Mouse (Mus musculus) left cerebral cortex, adult 18-20 months (tissue): Measurements from ENCODE around the gene Arl11. TPM values are rescaled to one million over a fixed set of nuclear protein-coding genes. Genes with fewer than 3 reads are reported as not detected.
A peak's percentile ranks its signal among the peaks of the same experiment; 100 is the strongest.
"Not testable (repeated sequence)": the region's sequence is repeated elsewhere in the genome, so short reads cannot be mapped to it uniquely, and the experiment has no call there.

ENCODE experiments used
- DNase-seq, 2 experiments: peaks; one replicate each; pipeline ENCODE4 v3.0.0; 2021 to 2022; ENCODE audit warnings: low spot score in 2 of 2, mixed read lengths in 1 of 2
- long read RNA-seq, 2 experiments: library from polyadenylated mRNA; stranded (forward); transcript quantifications; one replicate each; pipeline ENCODE4 v2.0.0; 2021
- total RNA-seq, 2 experiments: library from RNA; stranded (reverse); gene quantifications; 2 replicates each; pipeline ENCODE4 v1.2.3; 2021

Arl11 gene
- under 1 TPM; 0.72 to 0.82 TPM for total RNA-seq
- long read RNA-seq, experiment 1: 0 reads
- long read RNA-seq, experiment 2, partial matches to known transcripts: 0 of 1 reads
- long read RNA-seq, experiment 2, other reads (novel, unspliced or antisense): 0 of 1 reads

DNA sequence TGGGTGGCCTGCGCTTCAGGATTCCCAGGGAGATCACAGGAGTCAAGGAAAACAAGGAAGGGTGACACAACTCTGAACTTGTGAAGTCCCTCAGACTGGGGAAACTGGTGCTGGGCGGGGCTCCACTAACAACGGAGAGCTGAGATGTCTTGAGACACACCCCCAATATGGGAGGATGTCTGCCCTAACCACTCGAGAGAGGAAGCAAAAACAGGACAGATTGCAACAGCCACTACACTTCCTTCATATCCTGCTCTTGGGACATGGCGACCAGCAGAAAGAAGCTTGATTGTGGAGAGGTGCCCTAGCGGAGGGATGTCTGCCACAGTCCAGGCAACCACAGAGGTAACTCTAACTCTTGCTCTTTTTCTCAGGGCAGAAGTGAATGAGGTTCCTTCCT lies at the start of gene Arl11:
Arl11 (plus strand) TSS at position 161 of the 400 bp plus-strand sequence.
- no peak for DNase-seq

DNA sequence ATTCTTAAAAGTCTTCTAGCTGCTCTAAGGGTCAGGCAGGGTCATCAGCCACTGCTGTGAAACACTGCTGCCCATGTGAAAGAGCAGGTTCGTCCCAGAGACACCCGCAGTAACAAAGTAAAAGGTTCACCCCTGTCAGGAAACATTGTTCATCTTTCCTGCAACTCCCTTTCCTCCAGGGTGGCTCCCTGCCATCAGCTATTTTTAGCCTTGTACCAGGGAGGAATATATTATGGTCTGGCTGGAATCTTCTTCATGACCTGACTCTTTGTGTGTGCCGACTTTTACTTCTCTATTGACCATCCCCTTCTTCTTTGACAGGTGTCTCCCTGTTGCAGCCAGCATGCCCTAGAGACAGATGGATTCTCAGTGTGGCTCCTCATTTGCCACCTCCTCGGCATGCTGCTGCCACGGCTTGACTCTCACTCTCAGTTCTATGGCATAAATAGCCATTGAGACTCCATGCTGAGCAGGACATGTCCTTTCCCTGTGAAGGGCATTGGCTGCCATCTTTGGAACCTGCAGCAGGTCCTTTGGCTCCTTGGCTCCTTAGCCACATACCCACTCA lies 41.6 kb upstream of the Arl11 start:
- no peak for DNase-seq

DNA sequence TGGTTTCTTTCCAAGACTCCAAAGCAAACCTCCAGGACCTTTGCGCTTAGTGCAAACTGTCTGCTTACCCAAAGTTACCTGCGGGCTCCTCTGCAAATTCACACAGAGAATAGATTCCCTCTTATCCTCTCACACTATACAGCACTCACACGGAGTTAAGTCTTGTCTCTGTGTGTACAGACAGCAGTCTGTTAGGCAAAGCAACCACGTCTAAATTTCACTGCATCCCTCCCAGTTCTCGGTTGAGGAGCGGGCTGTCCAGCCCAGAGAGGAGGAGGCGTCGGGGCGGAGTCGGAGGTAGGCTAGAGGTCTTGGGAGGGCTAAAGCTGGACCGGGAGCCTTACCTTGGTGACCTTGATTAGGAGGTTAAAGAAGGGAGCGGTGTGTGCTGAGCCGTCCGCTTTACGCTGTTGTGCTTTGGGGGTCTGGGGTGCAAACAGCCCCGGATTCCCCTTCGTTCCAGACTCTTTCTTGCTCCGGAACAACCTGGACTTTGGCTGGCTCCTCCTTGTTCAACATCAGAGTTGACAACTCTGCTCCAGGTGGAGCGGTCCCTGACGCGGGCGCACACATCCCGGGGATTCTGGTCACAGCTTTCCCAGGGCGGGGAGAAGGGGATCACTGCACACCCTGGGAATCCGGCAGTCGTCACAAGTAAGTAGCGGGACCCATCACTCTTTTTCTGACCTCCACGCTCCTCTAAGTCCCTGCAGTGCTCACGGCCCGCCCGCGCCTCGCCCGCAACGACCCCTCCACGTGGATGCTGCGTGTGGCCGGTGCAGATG lies 34.9 kb upstream of the Arl11 start:
- DNase-seq: no peak

DNA sequence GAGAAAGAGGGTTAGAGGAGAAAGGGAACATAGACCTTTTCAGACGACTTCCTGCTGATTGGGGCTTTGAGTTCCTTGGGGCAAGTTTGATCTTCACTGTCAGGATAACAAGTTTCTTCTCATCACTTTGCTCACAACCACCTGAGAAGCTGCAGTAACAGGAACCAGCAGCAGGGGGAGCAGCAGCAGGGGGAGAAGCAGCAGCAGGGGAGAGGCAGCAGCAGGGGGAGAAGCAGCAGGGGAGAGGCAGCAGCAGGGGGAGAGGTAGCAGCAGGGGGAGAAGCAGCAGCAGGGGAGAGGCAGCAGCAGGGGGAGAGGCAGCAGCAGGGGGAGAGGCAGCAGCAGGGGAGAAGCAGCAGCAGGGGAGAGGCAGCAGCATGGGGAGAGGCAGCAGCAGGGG lies 32.3 kb upstream of the Arl11 start:
- DNase-seq: peak in 1 of 2 experiments; percentile 61

DNA sequence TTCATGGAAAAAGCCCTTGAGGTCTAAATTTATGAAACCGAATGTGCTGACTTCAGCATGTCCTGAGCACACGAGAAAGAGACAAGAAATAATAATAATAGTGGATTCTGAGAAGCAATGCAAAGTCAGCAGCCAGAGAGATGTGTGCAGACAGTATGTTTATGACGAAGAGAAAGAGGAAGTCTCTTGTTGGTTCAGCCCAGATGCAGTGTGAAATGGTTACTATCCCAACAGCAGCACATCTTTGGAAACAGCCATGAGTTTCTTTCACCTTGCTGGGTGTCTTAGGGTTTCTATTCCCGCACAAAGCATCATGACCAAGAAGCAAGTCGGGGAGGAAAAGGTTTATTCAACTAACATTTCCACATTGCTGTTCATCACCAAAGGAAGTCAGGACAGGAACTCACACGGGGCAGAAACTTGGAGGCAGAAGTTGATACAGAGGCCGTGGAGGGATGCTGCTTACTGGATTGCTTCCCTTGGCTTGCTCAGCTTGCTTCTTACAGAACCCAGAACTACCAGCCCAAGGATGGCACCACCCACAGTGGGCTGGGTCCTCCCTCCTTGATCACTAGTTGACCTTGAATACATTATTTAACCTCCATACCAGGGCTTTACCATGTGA lies 30.8 kb upstream of the Arl11 start:
- no peak for DNase-seq

DNA sequence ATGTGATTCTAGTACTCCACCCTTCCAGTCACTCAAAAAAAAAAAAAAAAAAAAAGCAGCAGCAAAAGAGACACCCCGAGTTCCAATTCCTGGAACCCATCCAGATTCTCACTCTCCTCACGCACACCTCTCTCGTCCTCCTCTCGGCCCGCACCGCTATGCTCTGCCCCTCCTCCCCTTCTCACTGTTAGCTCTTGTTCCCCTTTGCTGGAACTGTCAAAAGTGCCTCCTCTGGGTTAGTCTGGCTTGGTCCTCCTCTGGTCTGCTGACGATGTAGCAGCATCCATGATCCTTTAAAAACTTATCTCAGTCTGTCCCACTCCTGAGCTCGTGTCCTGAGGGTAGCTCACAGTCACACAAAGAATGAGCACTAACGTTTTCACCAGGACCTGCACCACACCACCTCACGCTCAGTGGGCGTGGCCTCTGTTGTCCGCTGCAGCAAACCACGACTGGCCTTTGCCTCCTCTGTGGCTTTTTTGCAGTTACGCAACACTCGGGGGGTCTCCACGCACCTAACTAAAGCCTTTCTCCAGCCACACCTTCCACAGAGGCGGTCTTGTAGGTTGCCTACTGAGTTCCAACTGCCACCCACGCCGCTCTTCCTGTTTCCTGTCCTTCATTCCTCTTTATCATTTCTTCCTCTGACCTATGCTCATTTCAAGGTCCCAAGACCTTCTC lies 20.8 kb upstream of the Arl11 start:
- DNase-seq: no peak

DNA sequence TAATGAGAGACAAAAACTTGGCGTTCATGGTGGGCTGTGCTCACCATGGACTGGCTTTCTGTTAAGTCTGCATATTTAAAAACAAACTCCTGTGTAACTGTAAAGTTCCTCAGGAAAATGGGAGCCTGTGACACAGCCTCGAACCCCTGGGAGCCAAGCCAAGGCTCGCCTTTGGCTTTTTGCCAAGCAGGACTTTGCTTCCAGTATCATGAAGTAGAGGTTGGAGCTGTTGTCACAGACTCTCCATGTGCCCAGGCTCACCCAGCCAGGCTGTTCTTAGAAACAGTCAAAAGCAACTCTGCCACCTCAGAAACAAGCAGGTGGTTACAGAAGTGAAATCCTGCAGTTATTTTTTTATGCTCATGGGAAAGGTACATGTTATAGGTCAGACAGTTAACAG lies 18.9 kb upstream of the Arl11 start:
- DNase-seq: no peak

DNA sequence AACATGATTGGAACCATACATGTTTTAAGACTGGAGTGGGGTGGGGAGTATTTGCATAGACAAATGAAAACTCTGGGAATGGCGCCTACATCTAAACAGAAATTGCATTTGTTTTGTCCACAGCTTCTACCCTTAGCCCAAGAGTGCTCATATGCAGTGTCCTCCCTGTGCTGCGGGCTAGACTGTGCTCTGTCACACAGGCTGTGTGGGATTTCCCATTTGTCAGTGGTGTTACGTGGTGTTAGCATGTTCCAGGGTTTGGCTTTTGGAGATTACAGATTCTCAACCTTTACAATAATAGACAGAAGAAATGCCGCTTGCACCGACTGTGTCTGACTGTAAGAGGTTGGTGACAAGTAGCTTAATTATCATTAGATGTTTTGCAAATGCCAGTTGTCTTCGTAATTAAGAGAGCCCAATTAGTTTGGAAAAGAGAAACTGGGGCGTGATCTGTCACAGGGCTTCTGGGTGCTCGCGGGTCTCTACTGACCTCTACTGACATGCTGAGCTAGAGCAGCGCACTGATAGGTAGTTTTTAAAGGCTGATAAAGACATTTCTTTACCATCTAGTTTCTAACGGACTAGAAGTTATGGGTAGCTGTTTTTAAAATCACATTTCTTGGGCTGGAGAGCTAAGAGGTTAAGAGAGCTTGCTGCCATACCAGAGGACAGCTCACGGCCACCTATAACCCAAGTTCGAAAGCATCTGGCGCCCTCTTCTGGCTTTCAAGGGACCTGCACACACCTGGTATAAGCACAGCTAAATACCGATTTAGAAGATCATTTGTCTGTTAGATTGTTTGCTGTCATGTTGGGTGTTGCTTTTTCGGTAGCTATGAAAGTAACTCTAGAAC lies 15.4 kb upstream of the Arl11 start:
- peak; percentile 45 to 63 for DNase-seq

DNA sequence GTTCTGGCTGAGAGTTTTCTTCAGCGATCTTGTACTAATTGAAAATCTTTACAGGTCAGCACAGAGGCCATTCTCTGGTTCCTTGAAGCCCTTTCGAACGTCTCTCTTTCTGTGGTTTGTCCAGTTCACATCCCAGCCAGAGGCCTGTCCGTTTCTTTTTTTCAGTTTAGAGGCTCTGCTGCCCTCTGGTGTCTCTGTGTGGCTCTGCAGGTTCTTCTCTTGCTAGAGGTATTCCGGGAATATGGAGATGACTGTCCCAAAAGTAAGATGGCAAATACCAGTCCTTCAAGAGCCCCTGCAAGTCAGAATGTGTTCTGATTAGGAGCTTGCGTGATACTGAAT lies 14.8 kb upstream of the Arl11 start:
- DNase-seq: peak; percentile 44 to 56

DNA sequence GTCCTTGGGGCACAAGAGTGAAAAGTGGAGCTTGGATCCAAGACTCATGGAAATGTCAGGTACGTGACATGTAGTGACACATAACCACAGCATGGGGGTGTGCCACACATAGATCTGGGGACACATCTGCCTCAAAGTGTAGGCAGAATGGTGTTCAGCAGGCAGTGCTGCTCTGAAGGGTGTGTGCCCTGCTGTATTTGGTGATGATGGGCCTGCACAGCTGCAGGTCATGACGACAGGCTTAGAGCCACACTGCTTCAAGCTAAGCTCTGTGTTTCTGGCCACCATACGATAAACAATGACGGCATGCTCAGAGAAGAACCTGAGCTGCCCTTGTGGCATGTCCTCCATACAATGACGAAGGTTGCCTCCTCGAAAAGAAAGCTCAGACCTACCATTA lies 9.7 kb upstream of the Arl11 start:
- DNase-seq: no peak

DNA sequence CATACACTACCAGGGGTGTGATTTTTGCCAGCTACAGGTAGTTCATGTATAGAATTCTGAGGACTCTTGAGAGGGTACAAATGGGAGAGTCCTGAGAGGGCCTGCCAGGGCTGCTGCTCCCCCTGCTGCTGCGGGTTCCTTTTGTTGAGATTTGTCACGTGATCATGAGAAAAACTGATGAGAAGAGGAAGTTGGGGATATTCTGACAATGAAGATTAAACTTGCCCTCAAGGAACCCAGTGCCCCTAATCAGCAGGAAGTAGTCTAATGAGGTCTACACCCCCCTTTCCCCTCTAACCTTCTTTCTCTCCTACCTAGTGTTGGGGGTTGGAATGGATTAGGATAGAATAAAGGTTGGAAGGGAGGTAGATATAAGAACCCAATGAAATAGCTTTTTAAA lies 8.2 kb upstream of the Arl11 start:
- no peak for DNase-seq

DNA sequence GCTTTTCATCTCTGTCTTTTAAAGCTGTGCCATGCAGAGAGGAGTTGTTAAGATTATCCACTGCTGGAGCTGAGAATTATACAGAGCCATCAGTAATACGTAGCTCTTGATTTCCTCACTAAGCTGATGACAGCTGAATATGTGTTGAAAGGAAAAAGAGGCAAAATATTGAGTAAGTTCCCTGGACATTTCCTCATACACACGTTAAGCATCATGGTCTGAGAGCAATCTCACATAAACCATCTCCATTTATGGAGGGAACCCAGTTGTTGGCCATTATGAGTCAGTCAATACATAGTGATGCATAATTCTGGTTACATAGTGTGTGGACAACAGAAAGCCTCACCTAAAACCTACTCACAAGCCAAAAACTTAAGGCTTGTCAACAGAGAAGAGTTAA lies 7.1 kb upstream of the Arl11 start:
- DNase-seq: no peak

DNA sequence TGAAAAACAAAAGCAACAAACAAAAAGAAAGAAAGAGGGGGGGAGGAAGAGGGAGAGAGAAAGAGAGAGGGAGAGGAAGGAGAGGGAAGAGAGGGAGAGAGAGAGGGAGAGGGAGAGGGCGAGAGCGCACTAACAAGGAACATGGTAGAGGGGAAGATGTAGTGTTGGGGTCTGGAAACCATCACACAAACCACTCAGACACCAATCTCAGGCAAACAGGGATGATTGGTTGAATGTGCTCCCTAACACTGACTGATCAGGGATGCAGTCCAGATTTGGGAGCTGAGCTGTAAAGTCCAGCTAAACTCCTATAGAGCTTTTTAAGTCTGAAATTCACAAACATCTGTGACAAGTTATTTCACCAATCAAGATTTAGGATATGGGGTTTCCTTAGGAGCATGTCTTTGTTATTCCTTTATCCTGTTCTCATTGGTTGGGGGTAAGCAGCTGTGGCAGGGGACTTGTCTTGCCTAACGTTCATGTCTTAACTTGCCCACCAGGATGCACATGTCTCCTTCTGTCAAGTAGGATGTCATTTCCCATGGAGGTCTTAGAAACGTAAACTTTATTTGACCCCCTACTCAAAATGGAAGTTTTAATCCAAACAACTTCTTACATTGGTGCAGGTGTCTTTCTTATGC lies 5.5 kb upstream of the Arl11 start:
- DNase-seq: no peak

DNA sequence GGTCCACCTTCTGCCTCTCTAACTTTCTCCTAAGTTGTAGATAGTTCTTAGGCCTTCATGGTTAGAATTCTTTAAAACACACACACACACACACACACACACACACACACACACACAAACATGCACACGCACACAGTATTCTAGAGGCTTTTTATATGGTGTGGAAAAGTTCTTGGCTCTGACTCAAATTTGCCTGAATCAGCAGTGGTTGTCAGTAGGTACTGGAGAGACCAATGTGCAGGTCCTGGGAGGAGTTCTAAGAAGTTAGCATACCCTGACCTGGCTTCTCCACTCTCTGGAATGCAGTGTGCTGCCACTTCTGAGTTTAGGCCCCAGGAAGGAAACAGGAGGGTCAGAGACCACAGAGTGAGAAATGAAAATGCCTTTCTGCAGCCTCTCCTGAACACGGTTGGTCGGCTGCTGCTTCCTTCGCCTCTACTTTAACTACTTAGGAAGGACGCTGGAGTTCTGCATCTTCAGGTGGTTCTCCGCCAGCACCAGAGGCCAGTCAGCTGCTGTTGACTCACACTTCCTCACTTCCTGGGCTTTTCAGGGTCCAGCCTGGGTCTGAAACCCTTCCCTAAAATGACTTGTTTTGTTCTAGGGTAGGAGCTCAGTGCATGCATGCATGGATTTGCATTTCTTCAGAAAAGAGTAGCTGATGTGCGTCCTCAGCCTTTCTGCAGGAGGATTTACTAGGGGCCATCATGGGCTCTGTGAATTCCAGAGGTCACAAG lies 651 bp downstream of the Arl11 start:
- no peak for DNase-seq

DNA sequence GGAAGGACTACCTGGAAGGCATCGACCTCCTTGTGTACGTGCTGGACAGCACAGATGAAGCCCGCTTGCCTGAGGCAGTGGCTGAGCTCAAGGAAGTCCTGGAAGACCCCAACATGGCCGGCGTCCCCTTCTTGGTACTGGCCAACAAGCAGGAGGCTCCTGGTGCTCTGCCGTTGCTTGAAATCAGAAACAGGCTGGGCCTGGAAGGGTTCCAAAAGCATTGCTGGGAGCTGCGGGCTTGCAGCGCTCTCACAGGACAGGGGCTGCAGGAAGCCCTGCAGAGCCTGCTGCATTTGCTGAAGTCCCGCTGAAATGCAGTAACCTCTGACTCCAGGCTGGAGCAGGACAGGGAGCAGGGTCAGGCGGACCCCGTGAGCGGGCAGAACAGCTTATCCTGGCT lies 1.4 kb downstream of the Arl11 start:
- DNase-seq: no peak

DNA sequence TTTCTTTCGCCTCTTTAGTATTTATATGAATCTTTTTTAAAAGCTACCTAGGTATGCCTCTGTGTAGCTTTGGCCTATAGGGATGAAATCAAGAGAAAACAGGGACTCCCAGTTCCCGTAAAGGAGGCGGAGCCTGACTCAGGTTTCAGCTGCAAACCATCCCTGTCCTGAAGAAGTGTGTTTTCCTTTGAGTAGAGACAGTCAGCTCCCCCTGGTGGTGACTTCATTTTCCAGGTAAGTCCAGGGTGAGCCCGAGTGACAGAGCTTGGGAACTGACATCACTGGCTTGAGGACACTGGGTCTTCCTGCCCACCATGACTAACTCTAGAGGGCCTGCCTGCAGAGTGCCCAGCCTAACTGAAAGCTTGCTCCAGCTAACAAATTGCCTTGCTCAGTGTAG lies 7.3 kb downstream of the Arl11 start:
- peak; percentile 58 to 74 for DNase-seq

DNA sequence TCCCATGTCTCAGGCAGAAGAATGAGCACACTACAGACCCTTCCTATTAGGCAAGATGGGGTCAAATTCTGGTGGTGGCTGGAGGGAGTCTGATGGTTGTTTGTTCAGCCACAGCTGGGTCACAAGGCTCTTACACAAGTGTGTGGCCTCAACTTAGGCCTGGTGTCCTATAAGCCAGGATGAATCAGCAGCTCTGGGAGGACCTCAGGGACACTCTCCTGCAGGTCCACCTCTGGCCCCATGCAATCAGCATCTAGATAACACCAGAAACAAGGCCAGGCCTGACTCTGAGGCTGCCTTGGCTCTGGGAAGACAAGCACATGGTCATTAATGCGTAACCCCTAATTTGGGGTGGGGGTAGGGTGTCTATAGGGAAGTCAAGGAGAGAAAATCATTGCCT lies 11.2 kb downstream of the Arl11 start:
- DNase-seq: no peak

DNA sequence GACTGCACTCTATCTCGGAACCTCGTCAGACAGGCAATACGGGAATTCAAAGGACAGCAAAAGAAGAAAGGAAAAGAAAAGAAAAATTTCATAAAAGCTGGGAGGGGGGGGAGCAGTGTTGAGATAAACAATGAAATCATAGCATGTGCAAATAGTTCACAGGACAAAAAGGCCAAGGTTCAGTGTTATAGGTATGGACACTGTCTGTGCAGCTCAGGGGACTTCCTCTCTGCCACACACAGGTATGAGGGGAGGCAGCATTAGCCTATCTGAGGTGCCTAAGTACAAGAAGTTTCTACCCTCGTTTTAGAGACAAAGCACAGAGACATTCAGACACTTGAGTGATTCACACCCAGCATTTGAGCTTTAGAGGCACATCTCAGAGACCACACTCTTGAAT lies 11.6 kb downstream of the Arl11 start:
- no peak for DNase-seq

DNA sequence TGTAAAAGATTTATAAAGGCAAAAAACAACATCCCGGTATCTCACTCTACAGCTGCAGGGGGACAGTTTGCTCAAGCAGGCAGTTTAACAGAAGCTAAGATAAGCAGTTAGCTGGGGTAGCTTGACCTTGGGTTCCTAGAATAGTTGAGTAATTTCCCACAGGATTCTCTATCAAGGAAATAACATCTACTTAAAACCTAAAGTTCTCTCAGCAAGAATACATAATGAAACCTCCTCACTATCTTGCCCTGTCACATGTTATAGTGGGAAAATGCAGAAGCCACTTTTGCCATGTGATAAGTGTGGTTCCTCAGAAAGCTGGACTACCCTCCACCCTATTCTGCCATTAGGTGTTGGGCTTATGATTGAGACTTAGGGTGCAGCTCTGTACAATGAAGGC lies 13.2 kb downstream of the Arl11 start:
- no peak for DNase-seq

DNA sequence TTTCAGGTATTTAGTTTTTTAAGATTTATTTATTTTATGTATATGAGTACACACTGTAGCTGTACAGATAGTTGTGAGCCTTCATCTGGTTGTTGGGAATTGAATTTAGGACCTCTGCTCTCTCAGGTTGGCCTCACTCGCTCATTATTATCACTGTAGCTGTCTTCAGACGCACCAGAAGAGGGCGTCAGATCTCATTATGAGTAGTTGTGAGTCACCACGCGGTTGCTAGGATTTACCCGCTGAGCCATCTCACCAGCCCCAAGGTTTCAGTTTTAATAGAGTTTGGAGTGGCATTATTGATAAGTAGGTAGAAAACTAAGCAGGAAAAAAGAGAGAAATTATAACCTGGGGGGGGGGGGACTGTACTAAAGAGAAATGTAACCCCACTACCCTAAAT lies 17.5 kb downstream of the Arl11 start:
- DNase-seq: not testable (repeated sequence)
